ENCODE assay signal across 12 mouse cellular contexts in genomic region chr6:29775609-29776008, GRCm38 (mm10). TPM values are rescaled to one million over a fixed set of nuclear protein-coding genes. Genes with fewer than 3 reads are reported as not detected.
A peak's percentile ranks its signal among the peaks of the same experiment; 100 is the strongest.
DNase-seq lines count a peak whose midpoint lies in the region; ATAC-seq and TF ChIP-seq lines count a peak whose summit lies in the region.
"Had no signal": no experiment of that assay in that cellular context is flagged by ENCODE, and none has a peak within 500 bp of the region (broad histone marks: within the 10 kb centered on the region; RNA-seq: fewer than 3 reads in every experiment).

No protein-coding gene starts in this region.

- 83% methylated on average over 1 of the region's 1 CpGs for WGBS in lung, embryonic 14.5 days

- no peak overlapping the region for H3K9ac ChIP-seq in lung, embryonic 14.5 days
- H3K9ac ChIP-seq: forebrain, embryonic 15.5 days; heart, embryonic 12.5 days; hindbrain, embryonic 15.5 days had no signal

- H3K27ac ChIP-seq in lung, embryonic 14.5 days (ENCODE audit: low read depth), result no peak overlapping the region
- H3K27ac ChIP-seq: forebrain, embryonic 15.5 days; hindbrain, embryonic 15.5 days had no signal

- H3K4me3 ChIP-seq in lung, embryonic 14.5 days (ENCODE audit: low read depth, low read length), result no peak overlapping the region
- H3K4me3 ChIP-seq: forebrain, embryonic 15.5 days; heart, embryonic 12.5 days; hindbrain, embryonic 15.5 days had no signal

- no peaks in the 10 kb centered on the region for H3K36me3 ChIP-seq in lung, embryonic 14.5 days (ENCODE audit: insufficient read depth)
- H3K36me3 ChIP-seq: forebrain, embryonic 15.5 days; heart, embryonic 12.5 days; hindbrain, embryonic 15.5 days had no signal

- TF ChIP-seq CTCF in lung, embryonic 14.5 days (IDR thresholded peaks at IDR 0.05; ENCODE audit: low read depth), result no peak

- H3K4me2 ChIP-seq in lung, embryonic 14.5 days, result no peak overlapping the region
- H3K4me2 ChIP-seq: forebrain, embryonic 15.5 days; heart, embryonic 12.5 days; hindbrain, embryonic 15.5 days had no signal

- no peaks in the 10 kb centered on the region for H3K4me1 ChIP-seq in lung, embryonic 14.5 days (ENCODE audit: insufficient read depth)
- H3K4me1 ChIP-seq: forebrain, embryonic 15.5 days had no signal

- no peaks in the 10 kb centered on the region for H3K9me3 ChIP-seq in lung, embryonic 14.5 days (ENCODE audit: low read depth, low read length)
- H3K9me3 ChIP-seq: forebrain, embryonic 15.5 days; G1E; heart, embryonic 12.5 days; hindbrain, embryonic 15.5 days had no signal

- DNase-seq in adrenal gland, postnatal 10 days, result peak; percentile 62
- DNase-seq in adrenal gland, postnatal 4 days (ENCODE audit: low spot score in 2 of 2), result no peak
- peak; percentile 24 for DNase-seq in gastrocnemius, postnatal 10 days
- no peak for DNase-seq in gastrocnemius, postnatal 4 days (ENCODE audit: low spot score in 2 of 2)
- peak; percentile 24 for DNase-seq in lung, embryonic 14.5 days
- no peak for DNase-seq in lung, adult 18-20 months
- DNase-seq in kidney, postnatal 4 days, result peak; percentile 48 to 65
- DNase-seq in ovary, postnatal 36 days (ENCODE audit: low spot score), result no peak

- no peak for ATAC-seq in lung, embryonic 14.5 days (ENCODE audit: insufficient read depth)
- ATAC-seq: forebrain, embryonic 15.5 days had no signal

- H3K27me3 ChIP-seq in lung, embryonic 14.5 days (ENCODE audit: insufficient read depth, low read length), result no peaks in the 10 kb centered on the region
- H3K27me3 ChIP-seq: forebrain, embryonic 15.5 days; heart, embryonic 12.5 days; hindbrain, embryonic 15.5 days had no signal

RNA-seq across cellular contexts. Expression of gene Ahcyl2, which starts 7.8 kb away (rescaled TPM):
- total RNA-seq in adrenal gland, postnatal 10 days (2021), result 10 to 100 TPM; 72.1 to 79.0 TPM
- total RNA-seq in adrenal gland, postnatal 4 days (2021), result 100 to 1,000 TPM in 1 of 2 experiments, 10 to 100 TPM in 1; 93.7 to 119 TPM
- 10 to 100 TPM in 1 of 2 experiments, 1 to 10 TPM in 1; 8.8 to 11.8 TPM for total RNA-seq in gastrocnemius, postnatal 10 days (2021)
- 10 to 100 TPM; 15.2 to 18.4 TPM for total RNA-seq in gastrocnemius, postnatal 4 days (2021)
- 10.1 and 12.4 TPM in 2 replicates for polyA plus RNA-seq in lung, embryonic 14.5 days (2014; fragmentation: Nextera tagmentation; extraction: Ambion mirVana)

RNA-seq across cellular contexts. Expression of gene Smo, which starts 40.3 kb away (rescaled TPM):
- total RNA-seq in adrenal gland, postnatal 10 days (2021), result 10 to 100 TPM; 47.3 to 51.7 TPM
- total RNA-seq in adrenal gland, postnatal 4 days (2021), result 10 to 100 TPM; 88.5 to 94.3 TPM
- 10 to 100 TPM; 21.2 to 26.3 TPM for total RNA-seq in gastrocnemius, postnatal 10 days (2021)
- 10 to 100 TPM; 43.7 to 43.9 TPM for total RNA-seq in gastrocnemius, postnatal 4 days (2021)
- polyA plus RNA-seq in lung, embryonic 14.5 days (2014; fragmentation: Nextera tagmentation; extraction: Ambion mirVana), result 60.9 and 69.1 TPM in 2 replicates

Comparison
In these comparisons a context has a peak if more than half of its experiments do, and no peak if none do; other contexts are left out.
1. DNase-seq: peak in adrenal gland, postnatal 10 days (single experiment), gastrocnemius, postnatal 10 days (single experiment), lung, embryonic 14.5 days (single experiment) and kidney, postnatal 4 days (2 of 2); none in adrenal gland, postnatal 4 days (0 of 2), gastrocnemius, postnatal 4 days (0 of 2), lung, adult 18-20 months (0 of 2) and ovary, postnatal 36 days (single experiment).